Mouse (Mus musculus): ENCODE measurements around the gene Nme4.

Gene Nme4

GRCm38 (mm10) chr17:26057787-26058567, 37.4 kb downstream of the Nme4 start:
- no peak for DNase-seq

GRCm38 (mm10) chr17:26057278-26057677, 38.1 kb downstream of the Nme4 start:
- no peak for DNase-seq

- no peak for DNase-seq
Measured at GRCm38 (mm10) chr17:26055164-26055563, 40.2 kb downstream of the Nme4 start.

- no peak for DNase-seq
Measured at GRCm38 (mm10) chr17:26054133-26054845, 41.1 kb downstream of the Nme4 start.

GRCm38 (mm10) chr17:26052706-26053105, 42.7 kb downstream of the Nme4 start:
- DNase-seq: no peak

GRCm38 (mm10) chr17:26052074-26052473, 43.3 kb downstream of the Nme4 start:
- DNase-seq: no peak

- DNase-seq: no peak
Measured at GRCm38 (mm10) chr17:26048118-26048517, 47.3 kb downstream of the Nme4 start.

- no peak for DNase-seq
Measured at GRCm38 (mm10) chr17:26046253-26046997, 49.0 kb downstream of the Nme4 start.

GRCm38 (mm10) chr17:26045285-26045684, 50.1 kb downstream of the Nme4 start:
- no peak for DNase-seq

GRCm38 (mm10) chr17:26043249-26043636, 52.2 kb downstream of the Nme4 start:
- no peak for DNase-seq

GRCm38 (mm10) chr17:26042599-26043248, 52.7 kb downstream of the Nme4 start:
- no peak for DNase-seq

Data from spleen, adult 18-20 months (tissue).